In genomic region chr7:101297023-101297405, GRCm38 (mm10) we compare ENCODE assay signal across 8 mouse cellular contexts. TPM values are rescaled to one million over a fixed set of nuclear protein-coding genes. Genes with fewer than 3 reads are reported as not detected.
A peak's percentile ranks its signal among the peaks of the same experiment; 100 is the strongest.
DNase-seq lines count a peak whose midpoint lies in the region; ATAC-seq lines count a peak whose summit lies in the region.

No protein-coding gene starts in this region.

- H3K9me3 ChIP-seq in heart, embryonic 14.5 days (ENCODE audit: control insufficient read depth, low read length): no peaks in the 10 kb centered on the region
- no peaks in the 10 kb centered on the region for H3K9me3 ChIP-seq in hindbrain, embryonic 14.5 days (ENCODE audit: control insufficient read depth, low read length)
- no peaks in the 10 kb centered on the region for H3K9me3 ChIP-seq in midbrain, embryonic 13.5 days

- H3K4me3 ChIP-seq in heart, embryonic 14.5 days (ENCODE audit: control insufficient read depth in 1 of 2, insufficient read depth in 1 of 2, low read depth in 1 of 2, low read length in 2 of 2): peak overlapping the region; percentile 13 to 22; a peak in 3 of 4 replicates
- H3K4me3 ChIP-seq in hindbrain, embryonic 14.5 days (replicated peaks; ENCODE audit: low read length): peak overlapping the region; percentile 34
- peak overlapping the region; percentile 34 for H3K4me3 ChIP-seq in midbrain, embryonic 13.5 days (replicated peaks)

- H3K9ac ChIP-seq in heart, embryonic 14.5 days (ENCODE audit: low read length): peak overlapping the region; percentile 60
- H3K9ac ChIP-seq in hindbrain, embryonic 14.5 days: peak overlapping the region; percentile 72
- H3K9ac ChIP-seq in midbrain, embryonic 13.5 days (replicated peaks): peak overlapping the region; percentile 71

- no peaks in the 10 kb centered on the region for H3K27me3 ChIP-seq in heart, embryonic 14.5 days (ENCODE audit: control insufficient read depth, insufficient read depth, low read length)
- H3K27me3 ChIP-seq in hindbrain, embryonic 14.5 days (ENCODE audit: control insufficient read depth, insufficient read depth, low read length): 0 out of 2 replicates have a peak, but pooled peaks cover 4% of the 10 kb centered on the region
- peaks cover 37% of the 10 kb centered on the region for H3K27me3 ChIP-seq in midbrain, embryonic 13.5 days

- no peak for DNase-seq in heart, adult 9 months (ENCODE audit: low spot score in 2 of 2)
- peak; percentile 77 for DNase-seq in cerebellum, adult 9-10 months
- DNase-seq in hindbrain, embryonic 14.5 days (ENCODE audit: low spot score): no peak
- no peak for DNase-seq in thymus, postnatal 4 days
- DNase-seq in T-cell, adult 2 months (ENCODE audit: low spot score): no peak

- no peak overlapping the region for H3K27ac ChIP-seq in heart, embryonic 14.5 days (replicated peaks in 1 of 2; ENCODE audit: control insufficient read depth in 1 of 2, insufficient read depth in 1 of 2, low read depth in 2 of 2, low read length in 2 of 2)
- H3K27ac ChIP-seq in hindbrain, embryonic 14.5 days: peak overlapping the region; percentile 70
- H3K27ac ChIP-seq in midbrain, embryonic 13.5 days: peak overlapping the region; percentile 57; the same call in 1 of the 2 replicates

- peaks cover 11 to 16% of the 10 kb centered on the region in 2 experiments for H3K4me1 ChIP-seq in heart, embryonic 14.5 days (ENCODE audit: control insufficient read depth in 2 of 2, insufficient read depth in 2 of 2, low read length in 2 of 2)
- peaks cover 10% of the 10 kb centered on the region; the same call in 1 of the 2 replicates for H3K4me1 ChIP-seq in hindbrain, embryonic 14.5 days (replicated peaks; ENCODE audit: control insufficient read depth, insufficient read depth, low read length)
- H3K4me1 ChIP-seq in midbrain, embryonic 13.5 days (replicated peaks): peaks cover 20% of the 10 kb centered on the region

- ATAC-seq in heart, embryonic 14.5 days (ENCODE audit: insufficient number of reproducible peaks, insufficient read depth, low FRiP score, low read depth): no peak
- no peak for ATAC-seq in hindbrain, embryonic 14.5 days (ENCODE audit: low FRiP score)
- no peak for ATAC-seq in midbrain, embryonic 13.5 days
- ATAC-seq in activated CD4-positive, CD25-positive, alpha-beta regulatory T cell, adult 4 months: no peak

- H3K4me2 ChIP-seq in heart, embryonic 14.5 days (ENCODE audit: low read length): peak overlapping the region; percentile 64
- H3K4me2 ChIP-seq in hindbrain, embryonic 14.5 days (replicated peaks): peak overlapping the region; percentile 85
- H3K4me2 ChIP-seq in midbrain, embryonic 13.5 days (replicated peaks): peak overlapping the region; percentile 74

- 33% methylated on average over 8 of the region's 8 CpGs for WGBS in heart, embryonic 14.5 days
- WGBS in hindbrain, embryonic 14.5 days: 24% methylated on average over 8 of the region's 8 CpGs
- WGBS in midbrain, embryonic 13.5 days: 27% methylated on average over 8 of the region's 8 CpGs

- peaks cover 37% of the 10 kb centered on the region for H3K36me3 ChIP-seq in heart, embryonic 14.5 days (ENCODE audit: control insufficient read depth, insufficient read depth, low read length)
- H3K36me3 ChIP-seq in hindbrain, embryonic 14.5 days (replicated peaks; ENCODE audit: control insufficient read depth, insufficient read depth): no peaks in the 10 kb centered on the region
- peaks cover 6% of the 10 kb centered on the region; the same call in 1 of the 2 replicates for H3K36me3 ChIP-seq in midbrain, embryonic 13.5 days

RNA-seq across cellular contexts. Expression of gene Atg16l2, which starts 5.0 kb away (rescaled TPM):
- 21.3 and 25.5 TPM in 2 replicates for polyA plus RNA-seq in heart, embryonic 14.5 days (2014; fragmentation: Nextera tagmentation; extraction: Ambion mirVana)
- polyA plus RNA-seq in hindbrain, embryonic 14.5 days (2014; fragmentation: Nextera tagmentation; extraction: Ambion mirVana): 19.3 and 21.3 TPM in 2 replicates
- 16.8 and 20.8 TPM in 2 replicates for polyA plus RNA-seq in midbrain, embryonic 13.5 days (2015; fragmentation: Nextera tagmentation; extraction: Ambion mirVana)
- polyA plus RNA-seq in activated CD4-positive, CD25-positive, alpha-beta regulatory T cell, adult 4 months (2017; shearing (Covaris generic)): 10 to 100 TPM; 38.2 to 56.7 TPM

RNA-seq across cellular contexts. Expression of gene Stard10, which starts 19.9 kb away (rescaled TPM):
- 41.9 and 61.7 TPM in 2 replicates for polyA plus RNA-seq in heart, embryonic 14.5 days (2014; fragmentation: Nextera tagmentation; extraction: Ambion mirVana)
- polyA plus RNA-seq in hindbrain, embryonic 14.5 days (2014; fragmentation: Nextera tagmentation; extraction: Ambion mirVana): 12.7 and 14.3 TPM in 2 replicates
- polyA plus RNA-seq in midbrain, embryonic 13.5 days (2015; fragmentation: Nextera tagmentation; extraction: Ambion mirVana): 4.4 and 6.8 TPM in 2 replicates
- 1 to 10 TPM; 2.5 to 2.9 TPM for polyA plus RNA-seq in activated CD4-positive, CD25-positive, alpha-beta regulatory T cell, adult 4 months (2017; shearing (Covaris generic))

RNA-seq across cellular contexts. Expression of gene Arap1, which starts 50.9 kb away (rescaled TPM):
- polyA plus RNA-seq in heart, embryonic 14.5 days (2014; fragmentation: Nextera tagmentation; extraction: Ambion mirVana): 26.7 and 29.2 TPM in 2 replicates
- polyA plus RNA-seq in hindbrain, embryonic 14.5 days (2014; fragmentation: Nextera tagmentation; extraction: Ambion mirVana): 11.3 and 11.5 TPM in 2 replicates
- polyA plus RNA-seq in midbrain, embryonic 13.5 days (2015; fragmentation: Nextera tagmentation; extraction: Ambion mirVana): 6.2 and 7.8 TPM in 2 replicates
- polyA plus RNA-seq in activated CD4-positive, CD25-positive, alpha-beta regulatory T cell, adult 4 months (2017; shearing (Covaris generic)): 10 to 100 TPM; 27.1 to 51.2 TPM

Comparison
In these comparisons a context has a peak if more than half of its experiments do, and no peak if none do; other contexts are left out.
1. H3K27ac ChIP-seq: peak in hindbrain, embryonic 14.5 days (single experiment) and midbrain, embryonic 13.5 days (single experiment); none in heart, embryonic 14.5 days (0 of 2).
2. Peak in every context shown above with its lines, with median percentiles within 50 percentile points of each other: H3K4me2 ChIP-seq, H3K4me3 ChIP-seq and H3K9ac ChIP-seq.